Mouse (Mus musculus) urinary bladder, adult 18-20 months (tissue): Measurements from ENCODE around the gene Nr1d1.
A peak's percentile ranks its signal among the peaks of the same experiment; 100 is the strongest.

ENCODE experiments used
- DNase-seq, 2 experiments: peaks; one replicate each; pipeline ENCODE4 v3.0.0; 2022; ENCODE audit warnings: low spot score in 2 of 2, mixed read lengths in 2 of 2

Gene Nr1d1

DNA sequence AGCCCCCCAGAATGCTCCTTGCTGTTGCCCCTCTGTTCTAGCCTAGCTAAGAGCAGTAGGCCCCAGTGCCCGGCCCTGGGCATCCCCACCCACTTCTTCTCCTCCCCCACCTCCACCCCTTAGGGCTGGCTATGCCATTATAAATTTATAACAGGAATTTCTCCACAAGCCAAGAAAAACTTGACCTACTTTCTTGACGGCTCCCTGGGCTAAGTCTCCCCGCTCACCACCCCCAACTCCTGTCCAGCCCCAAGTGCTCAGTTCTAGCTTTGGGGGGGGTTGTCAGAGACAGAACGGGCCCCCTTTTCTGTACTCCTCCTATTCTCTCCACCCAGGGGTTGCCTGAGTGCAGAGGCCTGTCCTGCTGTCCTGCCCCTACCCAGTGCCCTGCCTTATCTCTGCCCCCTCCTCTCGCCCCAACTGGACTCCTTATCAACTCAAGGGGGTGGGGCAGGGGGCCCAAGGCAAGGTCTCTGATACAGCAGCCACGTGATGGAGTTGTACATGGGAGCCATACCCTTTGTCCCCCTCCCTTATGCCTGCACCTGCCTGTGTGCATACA, 23.8 kb downstream of the Nr1d1 start:
- no peak for DNase-seq

DNA sequence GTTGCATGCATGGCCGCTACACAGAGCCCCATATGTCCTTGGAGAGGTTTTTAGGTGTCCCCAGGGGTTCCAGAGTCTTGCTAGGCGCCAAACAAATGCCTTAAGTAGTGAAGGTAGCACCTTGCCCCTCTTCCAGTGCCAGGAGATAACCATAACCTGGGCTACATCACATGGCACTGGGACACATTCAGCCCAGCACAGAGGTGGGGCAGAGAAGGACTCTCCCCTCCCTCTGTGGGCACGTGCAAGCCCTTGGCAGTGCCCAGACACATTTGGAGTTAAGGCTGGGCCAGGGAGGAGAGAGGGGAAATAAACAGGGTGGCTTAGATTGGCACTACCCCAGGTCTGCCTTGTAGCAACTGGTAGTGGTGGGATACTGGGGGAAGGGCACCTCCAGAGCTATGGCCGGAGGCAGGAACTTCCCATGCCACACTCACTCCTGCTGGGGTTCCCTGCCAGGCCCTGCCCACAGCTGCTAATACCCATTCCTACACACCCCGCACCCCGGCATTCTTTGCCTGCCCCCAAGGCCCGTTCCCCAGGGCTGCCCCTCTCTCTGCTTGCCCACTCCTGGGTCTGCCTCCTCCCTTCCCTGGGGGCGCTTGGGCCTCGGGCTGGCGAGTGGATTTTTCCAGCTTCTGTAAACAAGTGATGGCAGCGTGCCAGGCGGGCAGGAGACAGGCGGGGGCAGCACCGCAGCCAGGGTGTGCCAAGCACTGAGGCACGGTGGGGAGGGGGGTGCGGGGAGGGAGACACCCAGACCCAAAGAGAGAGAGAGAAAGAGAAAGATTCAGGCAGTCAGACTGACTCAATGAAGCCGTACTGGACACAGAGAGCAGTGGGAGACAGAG, 24.6 kb downstream of the Nr1d1 start:
- DNase-seq, result no peak

GRCm38 (mm10) chr11:98749716-98750115, 25.4 kb downstream of the Nr1d1 start:
- no peak for DNase-seq

- no peak for DNase-seq
Measured at GRCm38 (mm10) chr11:98748506-98749416, 26.4 kb downstream of the Nr1d1 start.

DNA sequence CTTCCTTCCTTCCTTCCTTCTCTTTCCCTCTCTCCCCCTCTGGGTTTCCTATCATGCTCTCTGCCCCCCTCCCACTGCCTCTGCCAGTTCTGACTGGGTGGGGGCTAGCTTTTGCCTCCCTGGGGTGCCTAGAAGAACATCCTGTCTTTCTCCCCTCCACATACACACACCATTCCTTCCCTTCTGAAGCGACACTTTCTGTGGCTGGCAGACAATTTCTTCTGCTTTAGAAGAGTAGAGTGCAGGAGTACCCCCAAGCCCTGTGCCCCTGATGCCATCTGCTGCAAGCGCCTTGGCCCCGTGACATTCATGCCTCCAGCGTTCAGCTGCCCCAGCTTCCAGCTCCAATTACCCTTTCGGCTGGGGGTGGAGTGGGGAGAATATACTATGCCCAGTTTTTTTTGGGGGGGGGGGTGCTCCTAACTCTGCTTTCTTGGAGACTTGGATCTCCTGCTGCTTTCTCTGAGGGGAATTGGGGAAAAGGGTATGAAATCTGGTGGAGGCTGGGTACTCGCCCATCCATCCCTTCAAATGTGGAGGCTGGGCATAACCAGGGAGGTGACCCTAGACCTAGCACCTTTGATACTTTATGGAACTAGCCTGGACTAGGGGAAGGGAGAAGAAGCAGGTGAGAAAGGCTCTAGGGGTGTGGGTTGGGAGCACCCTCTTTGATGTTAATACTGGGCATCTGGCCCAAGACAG, 27.2 kb downstream of the Nr1d1 start:
- DNase-seq, result no peak

DNA sequence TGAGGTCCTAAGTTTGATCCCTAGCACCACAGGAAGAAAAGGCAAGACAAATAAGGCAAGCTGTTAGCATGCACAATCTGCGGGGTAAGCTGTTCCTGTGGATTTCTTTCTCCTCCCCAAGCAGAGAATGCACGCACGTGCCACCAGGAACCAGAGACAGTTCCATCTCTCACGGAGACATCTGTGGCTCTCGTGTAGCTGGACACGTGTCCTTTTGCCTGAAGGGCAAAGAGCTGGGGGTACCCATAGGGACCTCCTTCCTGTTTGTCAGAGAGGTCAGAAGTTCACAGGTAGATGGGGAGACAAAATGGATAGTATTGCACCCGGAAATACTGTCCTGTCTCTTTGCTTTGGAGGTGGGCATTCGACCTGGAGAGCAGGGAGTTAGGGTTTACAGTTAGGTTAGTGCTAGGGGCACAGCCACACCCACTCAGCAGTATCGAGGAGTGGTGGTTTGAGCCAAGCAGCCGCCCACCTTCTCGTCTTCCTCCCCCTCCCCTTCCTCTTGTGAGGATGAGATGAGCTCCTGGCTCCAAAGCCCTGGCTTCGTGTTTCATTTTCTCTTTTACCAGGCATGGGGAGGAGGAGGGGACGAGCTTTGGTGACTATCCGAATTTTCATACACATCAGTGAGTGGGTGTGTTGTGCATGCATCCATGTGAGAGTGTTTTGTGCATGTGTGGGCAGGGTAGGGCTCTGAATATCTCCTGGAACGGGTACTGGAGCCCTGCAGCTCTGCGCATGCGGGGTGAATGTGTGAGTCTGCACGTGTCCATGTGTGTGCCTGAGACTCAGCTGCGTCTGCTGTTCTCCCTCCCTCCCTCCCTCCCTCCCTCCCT, 28.1 kb downstream of the Nr1d1 start:
- peak in 1 of 2 experiments; percentile 84 for DNase-seq

- DNase-seq, result no peak
Measured at GRCm38 (mm10) chr11:98745932-98746853, 28.9 kb downstream of the Nr1d1 start.

GRCm38 (mm10) chr11:98744456-98745019, 30.6 kb downstream of the Nr1d1 start:
- DNase-seq, result no peak

DNA sequence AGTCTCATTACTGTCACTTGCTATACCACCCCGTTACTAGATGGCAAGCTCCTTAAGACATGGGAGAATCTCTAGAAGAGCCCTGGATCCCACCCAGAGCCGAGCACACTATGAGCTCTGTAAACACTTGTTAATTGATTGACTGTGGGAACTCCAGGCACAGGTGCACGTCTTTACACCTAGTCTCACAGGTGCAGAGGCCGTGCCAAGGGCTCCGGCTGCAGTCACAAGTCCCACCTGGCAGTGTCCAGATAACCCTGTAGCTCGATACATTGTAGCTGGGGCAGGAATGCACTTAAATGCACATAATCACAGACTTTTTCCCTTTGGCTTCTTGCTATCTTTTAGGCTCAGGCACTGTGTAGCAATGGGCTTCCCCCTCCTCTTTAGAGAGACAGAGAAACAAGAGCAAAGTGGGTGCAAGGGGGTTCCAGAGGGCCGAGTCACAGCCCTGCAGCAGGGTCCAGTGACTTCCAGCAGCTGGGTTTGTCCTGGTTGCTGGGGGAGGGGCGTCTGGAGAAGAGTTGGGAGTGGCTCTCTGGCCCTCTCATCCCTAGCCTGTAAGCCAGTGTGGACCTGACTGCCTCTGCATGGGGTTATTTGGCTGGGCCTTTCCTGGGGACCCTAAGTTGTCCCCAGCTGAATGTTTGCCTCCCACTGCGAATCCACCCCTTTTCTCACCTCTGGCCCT, 31.3 kb downstream of the Nr1d1 start:
- peak in 1 of 2 experiments; percentile 27 for DNase-seq

GRCm38 (mm10) chr11:98742397-98743291, 32.5 kb downstream of the Nr1d1 start:
- DNase-seq, result peak in 1 of 2 experiments; percentile 39

DNA sequence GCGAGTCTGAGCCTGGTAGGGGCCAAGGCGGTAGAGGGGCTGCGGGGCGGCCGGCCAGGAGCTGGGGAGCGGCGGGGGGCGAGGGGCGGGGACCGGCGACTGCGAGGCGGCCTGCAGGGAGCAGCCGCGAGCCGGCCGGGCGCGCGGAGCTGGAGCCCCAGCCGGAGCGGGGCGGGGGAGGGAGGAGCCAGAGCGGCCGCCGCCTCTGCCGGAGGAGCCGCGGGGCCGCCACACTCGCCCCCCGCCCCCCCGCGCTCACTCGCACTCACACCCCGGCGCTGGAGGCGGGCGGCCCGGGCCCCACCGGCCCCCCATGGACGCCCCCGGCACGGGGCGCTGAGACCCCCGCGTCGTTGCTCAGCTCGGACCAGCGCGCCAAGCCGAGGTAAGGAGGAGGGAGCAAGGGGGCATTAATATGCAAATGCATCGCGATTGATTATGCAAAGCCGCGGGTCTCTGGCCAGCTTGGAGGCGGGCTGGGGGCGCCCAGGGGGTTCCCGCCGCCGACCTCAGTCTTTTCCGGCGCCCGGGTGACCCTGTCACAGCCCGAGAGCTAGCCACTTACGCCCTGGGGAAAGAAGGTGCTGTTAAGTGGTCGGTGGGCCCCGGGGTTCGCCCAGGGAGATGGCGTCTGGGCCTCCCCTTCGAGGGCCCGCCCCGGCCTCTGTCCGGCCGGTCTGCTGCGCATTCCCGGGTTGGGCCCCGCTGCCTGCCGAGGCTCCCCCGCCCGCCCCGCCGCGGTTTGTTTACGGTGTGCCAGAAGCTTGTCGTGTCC, 33.3 kb downstream of the Nr1d1 start:
- DNase-seq, result peak; percentile 67 to 82

DNA sequence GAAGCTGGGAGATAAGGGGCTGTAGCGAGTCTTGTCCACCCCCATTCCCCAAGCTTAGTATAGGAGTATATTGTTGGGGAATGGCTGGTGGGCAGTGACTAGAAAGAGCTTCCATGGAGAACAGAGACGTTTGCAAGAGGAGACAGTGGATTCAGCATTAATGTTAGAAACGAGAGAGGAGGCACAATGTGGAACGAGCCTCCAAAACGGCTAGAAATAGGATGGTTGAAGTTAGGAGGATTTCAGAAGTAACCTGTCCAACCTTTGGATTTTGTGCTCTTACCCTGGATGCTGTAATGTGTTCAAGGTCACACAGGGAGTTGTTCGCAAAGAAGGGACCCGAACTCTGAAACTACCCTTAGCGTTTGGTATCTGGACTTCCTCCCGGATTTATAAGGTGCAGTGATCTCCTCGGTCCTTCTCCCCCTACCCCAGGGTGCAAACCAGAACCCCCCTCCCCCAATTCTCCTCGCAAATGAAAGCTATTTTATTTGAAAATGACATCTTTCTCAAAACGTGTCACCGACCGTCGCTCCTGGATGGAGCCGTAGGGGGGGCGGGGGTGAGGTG, 34.0 kb downstream of the Nr1d1 start:
- DNase-seq, result peak in 1 of 2 experiments; percentile 23

DNA sequence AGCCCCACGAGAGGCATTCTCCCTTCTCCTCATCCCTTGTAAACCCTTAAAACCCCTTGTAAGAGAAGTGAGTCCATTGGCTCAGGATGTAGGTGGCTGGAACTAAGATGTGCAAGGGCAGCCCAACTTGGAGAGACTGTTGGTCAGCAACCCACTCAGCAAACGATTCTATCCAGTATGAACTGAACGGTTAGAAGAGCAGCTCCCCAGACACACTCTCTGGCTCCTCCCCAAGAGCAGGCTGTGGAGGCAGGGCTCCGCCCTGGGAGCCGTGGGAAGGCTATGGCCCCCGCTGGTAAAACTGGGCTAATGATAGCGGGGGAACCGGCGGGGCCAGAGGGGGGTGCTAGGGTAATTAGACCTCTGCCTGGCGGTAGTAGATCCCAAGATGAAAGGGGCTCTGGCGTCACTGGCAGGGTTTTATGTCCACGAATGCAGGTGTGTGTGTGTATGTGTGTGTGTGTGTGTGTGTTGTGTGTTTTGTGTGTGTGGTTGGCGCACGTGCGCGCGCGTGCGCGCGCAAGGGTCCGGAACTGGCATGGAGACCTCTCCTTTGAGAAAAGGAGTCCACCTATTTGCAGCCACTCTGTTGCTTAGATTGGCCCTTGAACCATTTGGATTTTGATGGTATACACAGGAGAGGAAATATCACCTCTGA, 34.6 kb downstream of the Nr1d1 start, which contains the start of gene Thra:
Gene Thra, plus strand, starts transcription at position 246 of the 658 bp plus-strand sequence.
- peak; percentile 42 to 61 for DNase-seq

- DNase-seq, result peak in 1 of 2 experiments; percentile 28
Measured at GRCm38 (mm10) chr11:98740026-98740392, 35.1 kb downstream of the Nr1d1 start.

- no peak for DNase-seq
Measured at GRCm38 (mm10) chr11:98738925-98739324, 36.2 kb downstream of the Nr1d1 start.

DNA sequence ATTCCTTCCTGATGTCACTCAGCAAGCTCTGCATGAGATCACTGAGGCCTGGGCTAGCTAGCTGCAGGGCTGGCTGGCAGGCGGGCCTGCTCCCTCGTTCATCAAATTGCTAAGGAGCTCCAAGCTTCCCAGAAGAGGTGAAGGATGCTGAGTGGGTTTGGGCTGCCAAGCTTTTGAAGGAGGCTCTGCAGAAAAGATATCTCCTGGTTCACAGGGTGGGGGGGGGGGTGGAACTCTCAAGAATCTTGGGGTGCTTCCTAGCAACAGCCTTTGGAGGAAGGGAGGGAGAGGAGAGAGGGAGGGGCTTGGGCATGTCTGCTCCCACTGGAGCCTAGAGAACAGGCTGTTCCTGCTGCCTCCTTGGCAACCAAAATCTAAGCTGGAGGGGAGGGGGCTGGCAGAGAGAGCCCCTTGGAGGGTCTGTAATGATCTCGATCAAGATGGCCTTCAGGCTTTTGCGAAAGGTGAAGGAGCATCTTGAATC, 36.7 kb downstream of the Nr1d1 start:
- no peak for DNase-seq
